ENCODE assay signal across 9 mouse cellular contexts in genomic region chr5:142881936-142882335, GRCm38 (mm10). TPM values are rescaled to one million over a fixed set of nuclear protein-coding genes. Genes with fewer than 3 reads are reported as not detected.
DNase-seq lines count a peak whose midpoint lies in the region; ATAC-seq and TF ChIP-seq lines count a peak whose summit lies in the region.
"Had no signal": no experiment of that assay in that cellular context is flagged by ENCODE, and none has a peak within 500 bp of the region (broad histone marks: within the 10 kb centered on the region; RNA-seq: fewer than 3 reads in every experiment).

No protein-coding gene starts in this region.

- 76% methylated on average over 8 of the region's 8 CpGs for WGBS in embryonic facial prominence, embryonic 14.5 days
- 83% methylated on average over 8 of the region's 8 CpGs for WGBS in hindbrain, embryonic 16.5 days
- 75% methylated on average over 8 of the region's 8 CpGs for WGBS in limb, embryonic 15.5 days

- H3K4me3 ChIP-seq in layer of hippocampus, adult 2 months, result no peak overlapping the region
- no peak overlapping the region for H3K4me3 ChIP-seq in embryonic facial prominence, embryonic 14.5 days (ENCODE audit: low read depth, low read length)
- no peak overlapping the region for H3K4me3 ChIP-seq in hindbrain, embryonic 16.5 days (ENCODE audit: low read length)
- no peak overlapping the region for H3K4me3 ChIP-seq in limb, embryonic 15.5 days

- no peaks in the 10 kb centered on the region for H3K27me3 ChIP-seq in embryonic facial prominence, embryonic 14.5 days (replicated peaks; ENCODE audit: control insufficient read depth, insufficient read depth, low read length)
- no peaks in the 10 kb centered on the region for H3K27me3 ChIP-seq in hindbrain, embryonic 16.5 days (replicated peaks; ENCODE audit: control insufficient read depth, insufficient read depth, low read length)
- no peaks in the 10 kb centered on the region for H3K27me3 ChIP-seq in limb, embryonic 15.5 days

- H3K9ac ChIP-seq in embryonic facial prominence, embryonic 14.5 days (ENCODE audit: low read depth, low read length), result no peak overlapping the region
- H3K9ac ChIP-seq in hindbrain, embryonic 16.5 days (ENCODE audit: low read depth, low read length), result peak overlapping the region; percentile 39; the same call in 1 of the 2 replicates
- H3K9ac ChIP-seq in limb, embryonic 15.5 days, result no peak overlapping the region

- ATAC-seq in embryonic facial prominence, embryonic 14.5 days (ENCODE audit: low read depth), result no peak
- no peak for ATAC-seq in hindbrain, embryonic 16.5 days
- no peak for ATAC-seq in limb, embryonic 15.5 days (ENCODE audit: insufficient number of reproducible peaks, low FRiP score, low TSS enrichment, low read depth)

- peak overlapping the region; percentile 94; the same call in 1 of the 2 replicates for H3K27ac ChIP-seq in layer of hippocampus, adult 2 months
- H3K27ac ChIP-seq in embryonic facial prominence, embryonic 14.5 days (replicated peaks; ENCODE audit: low read depth, low read length), result peak overlapping the region; percentile 34; the same call in 1 of the 2 replicates
- H3K27ac ChIP-seq in hindbrain, embryonic 16.5 days (ENCODE audit: low read depth, low read length), result no peak overlapping the region
- H3K27ac ChIP-seq in limb, embryonic 15.5 days, result 0 out of 2 replicates have a peak overlapping the region, but pooled peaks have one; percentile 54

- H3K4me1 ChIP-seq in embryonic facial prominence, embryonic 14.5 days (ENCODE audit: control insufficient read depth, insufficient read depth, low read length), result peaks cover 2% of the 10 kb centered on the region; the same call in 1 of the 2 replicates
- H3K4me1 ChIP-seq in hindbrain, embryonic 16.5 days (ENCODE audit: control insufficient read depth, insufficient read depth, low read depth, low read length), result peaks cover 24% of the 10 kb centered on the region
- peaks cover 21% of the 10 kb centered on the region for H3K4me1 ChIP-seq in limb, embryonic 15.5 days

- no peaks in the 10 kb centered on the region for H3K9me3 ChIP-seq in embryonic facial prominence, embryonic 14.5 days (ENCODE audit: control insufficient read depth, low read length)
- H3K9me3 ChIP-seq in hindbrain, embryonic 16.5 days (ENCODE audit: control insufficient read depth, low read length), result no peaks in the 10 kb centered on the region
- no peaks in the 10 kb centered on the region for H3K9me3 ChIP-seq in limb, embryonic 15.5 days

- H3K36me3 ChIP-seq in embryonic facial prominence, embryonic 14.5 days (ENCODE audit: control insufficient read depth, insufficient read depth, low read length), result peaks cover 59% of the 10 kb centered on the region
- peaks cover 29% of the 10 kb centered on the region for H3K36me3 ChIP-seq in hindbrain, embryonic 16.5 days (ENCODE audit: control insufficient read depth, insufficient read depth, low read length)
- H3K36me3 ChIP-seq in limb, embryonic 15.5 days, result peaks cover 49% of the 10 kb centered on the region

- DNase-seq in layer of hippocampus, adult 2 months (ENCODE audit: low spot score in 2 of 2), result no peak
- DNase-seq in layer of hippocampus, postnatal 25 days (ENCODE audit: extremely low spot score in 1 of 2, low spot score in 1 of 2), result no peak
- DNase-seq in embryonic facial prominence, embryonic 14.5 days (ENCODE audit: low spot score), result no peak
- DNase-seq in cerebellum, postnatal 25 days, result no peak
- no peak for DNase-seq in frontal cortex, postnatal 10 days (ENCODE audit: low spot score in 2 of 2)
- DNase-seq in natural killer cell, adult 2 months (ENCODE audit: low spot score in 2 of 2), result no peak
- DNase-seq: right cerebral cortex, adult 18-20 months had no signal

- TF ChIP-seq CTCF in layer of hippocampus, adult 2 months (conservative IDR thresholded peaks at IDR 0.05), result no peak

- H3K4me2 ChIP-seq in embryonic facial prominence, embryonic 14.5 days (ENCODE audit: low read depth, low read length), result no peak overlapping the region
- H3K4me2 ChIP-seq in hindbrain, embryonic 16.5 days (ENCODE audit: low read length), result no peak overlapping the region
- H3K4me2 ChIP-seq in limb, embryonic 15.5 days, result no peak overlapping the region

RNA-seq across cellular contexts. Expression of gene Fbxl18, which starts 13.3 kb away (rescaled TPM):
- total RNA-seq in layer of hippocampus, adult 2 months (2021), result 10 to 100 TPM; 36.7 to 39.9 TPM
- total RNA-seq in layer of hippocampus, postnatal 25 days (2021), result 10 to 100 TPM; 37.4 to 40.0 TPM
- 9.2 and 9.4 TPM in 2 replicates for polyA plus RNA-seq in embryonic facial prominence, embryonic 14.5 days (2014; fragmentation: Nextera tagmentation; extraction: Ambion mirVana)
- polyA plus RNA-seq in hindbrain, embryonic 16.5 days (2015; fragmentation: Nextera tagmentation; extraction: Ambion mirVana), result 29.7 and 32.9 TPM in 2 replicates
- polyA plus RNA-seq in limb, embryonic 15.5 days (2015; fragmentation: Nextera tagmentation; extraction: Ambion mirVana), result 12.5 and 12.6 TPM in 2 replicates

RNA-seq across cellular contexts. Expression of gene Actb, which starts 24.6 kb away (rescaled TPM):
- 1,000 to 10,000 TPM; 3,149 to 3,251 TPM for total RNA-seq in layer of hippocampus, adult 2 months (2021)
- 1,000 to 10,000 TPM; 3,553 to 3,743 TPM for total RNA-seq in layer of hippocampus, postnatal 25 days (2021)
- polyA plus RNA-seq in embryonic facial prominence, embryonic 14.5 days (2014; fragmentation: Nextera tagmentation; extraction: Ambion mirVana), result 12,527 and 12,883 TPM in 2 replicates
- 11,512 and 13,219 TPM in 2 replicates for polyA plus RNA-seq in hindbrain, embryonic 16.5 days (2015; fragmentation: Nextera tagmentation; extraction: Ambion mirVana)
- polyA plus RNA-seq in limb, embryonic 15.5 days (2015; fragmentation: Nextera tagmentation; extraction: Ambion mirVana), result 13,307 and 13,671 TPM in 2 replicates
